Mouse (Mus musculus) myocyte (in vitro differentiated cells): ENCODE data around the gene Dennd4a.

Experiments used
- E2F4 ChIP-seq: IDR thresholded peaks from one replicate; pipeline ENCODE4 v1.6.1; 2011; ENCODE audit warnings: mild to moderate bottlenecking, control low read depth, moderate library complexity; ENCODE audit not compliant: insufficient read depth
- MAX ChIP-seq: IDR thresholded peaks from one replicate; pipeline ENCODE4 v1.6.1; 2011; ENCODE audit warnings: low read depth, mild to moderate bottlenecking, control low read depth
- MYOD1 ChIP-seq, 3 experiments: IDR thresholded peaks; one replicate each; pipeline ENCODE4 v1.6.1; 2011; ENCODE audit warnings: control low read depth in 2 of 3, low read depth in 2 of 3, mild to moderate bottlenecking in 2 of 3, moderate library complexity in 1 of 3; ENCODE audit not compliant: insufficient read length in 2 of 3, control insufficient read depth in 1 of 3
- MYOG ChIP-seq, 3 experiments: IDR thresholded peaks; one replicate each; pipeline ENCODE4 v1.6.1; 2011; ENCODE audit warnings: control low read depth in 2 of 3, low read depth in 2 of 3, mild to moderate bottlenecking in 2 of 3; ENCODE audit not compliant: insufficient read length in 2 of 3, control insufficient read depth in 1 of 3, insufficient read depth in 1 of 3
- POLR2A ChIP-seq: IDR thresholded peaks from one replicate; pipeline ENCODE4 v1.6.1; 2011; ENCODE audit warnings: low read depth, mild to moderate bottlenecking, control low read depth, moderate library complexity; ENCODE audit not compliant: insufficient read length
- POLR2AphosphoS2 ChIP-seq: IDR thresholded peaks from one replicate; pipeline ENCODE4 v1.6.1; 2011; ENCODE audit warnings: low read depth, control low read depth; ENCODE audit not compliant: insufficient read length
- TCF12 ChIP-seq: IDR thresholded peaks from one replicate; pipeline ENCODE4 v1.6.1; 2011; ENCODE audit warnings: mild to moderate bottlenecking, control low read depth; ENCODE audit not compliant: poor library complexity, insufficient read depth, severe bottlenecking
- USF1 ChIP-seq: IDR thresholded peaks from one replicate; pipeline ENCODE4 v1.6.1; 2011; ENCODE audit warnings: low read depth, mild to moderate bottlenecking, control low read depth, moderate library complexity

GRCm38 (mm10) chr9:64794448-64795420 is 16.4 kb upstream of the Dennd4a start:
- no peak for TF ChIP-seq MAX
- TF ChIP-seq MYOD1 (IDR thresholded peaks at IDR 0.05; ENCODE audit: control insufficient read depth in 1 of 3, insufficient read length in 2 of 3, low read depth in 2 of 3), result no peak
- TF ChIP-seq E2F4, result no peak
- no peak for TF ChIP-seq POLR2A
- TF ChIP-seq MYOG (IDR thresholded peaks at IDR 0.05; ENCODE audit: control insufficient read depth in 1 of 3, insufficient read depth in 1 of 3, insufficient read length in 2 of 3, low read depth in 2 of 3), result no peak
- TF ChIP-seq TCF12, result no peak
- no peak for TF ChIP-seq POLR2AphosphoS2
- TF ChIP-seq USF1, result no peak
